Mouse (Mus musculus): ENCODE data around the gene Atp13a4. TPM values are rescaled to one million over a fixed set of nuclear protein-coding genes. Genes with fewer than 3 reads are reported as not detected.
A peak's percentile ranks its signal among the peaks of the same experiment; 100 is the strongest.

Atp13a4 gene
- polyA plus RNA-seq (2015; fragmentation: Nextera tagmentation; extraction: Ambion mirVana) = 0.43 and 0.99 TPM in 2 replicates

GRCm38 (mm10) chr16:29544829-29545228 lies at the start of gene Atp13a4:
TSS of gene Atp13a4 (minus strand) at chr16:29544864.
- Histone ChIP-seq H3K4me3 (no peak within 1 kb of the TSS), H3K27me3 (no peaks in the 10 kb centered on the region), H3K36me3 (no peaks in the 10 kb centered on the region), H3K27ac (replicated peaks) (no peak within 1 kb of the TSS), H3K9me3 (no peaks in the 10 kb centered on the region), H3K9ac (no peak within 1 kb of the TSS), H3K4me1 (replicated peaks) (no peaks in the 10 kb centered on the region), H3K4me2 (no peak within 1 kb of the TSS)
- WGBS = 83% methylated on average over 11 of the region's 11 CpGs
- no peak for ATAC-seq (ENCODE audit: low read depth)

GRCm38 (mm10) chr16:29592171-29592570 lies 47.5 kb upstream of the Atp13a4 start:
- Histone ChIP-seq H3K4me2 (no peak overlapping the region), H3K4me3 (no peak overlapping the region), H3K27ac (replicated peaks) (no peak overlapping the region), H3K4me1 (replicated peaks) (no peaks in the 10 kb centered on the region), H3K9me3 (no peaks in the 10 kb centered on the region), H3K9ac (no peak overlapping the region), H3K36me3 (peaks cover 60% of the 10 kb centered on the region), H3K27me3 (no peaks in the 10 kb centered on the region)
- 87% methylated on average over 7 of the region's 7 CpGs for WGBS
- no peak for ATAC-seq (ENCODE audit: low read depth)

- Histone ChIP-seq H3K9me3 (no peaks in the 10 kb centered on the region), H3K27ac (replicated peaks) (no peak overlapping the region), H3K4me1 (replicated peaks) (peaks cover 17% of the 10 kb centered on the region), H3K4me2 (peak overlapping the region; percentile 71), H3K9ac (peak overlapping the region; percentile 87), H3K4me3 (peak overlapping the region; percentile 85), H3K27me3 (no peaks in the 10 kb centered on the region), H3K36me3 (no peaks in the 10 kb centered on the region)
- peak; percentile 48 for ATAC-seq (ENCODE audit: low read depth)
- WGBS = 10% methylated on average over 12 of the region's 12 CpGs
Measured at GRCm38 (mm10) chr16:29579787-29580176, 35.1 kb upstream of the Atp13a4 start.

- Histone ChIP-seq H3K9ac (peak within 1 kb of the TSS; percentile 87), H3K4me1 (replicated peaks) (peaks cover 17% of the 10 kb centered on the region), H3K4me2 (peak within 1 kb of the TSS; percentile 71), H3K27me3 (no peaks in the 10 kb centered on the region), H3K36me3 (no peaks in the 10 kb centered on the region), H3K27ac (replicated peaks) (no peak within 1 kb of the TSS), H3K9me3 (no peaks in the 10 kb centered on the region), H3K4me3 (peak within 1 kb of the TSS; percentile 85)
- under 1% methylated on average over 39 of the region's 39 CpGs for WGBS
- peak; percentile 98 for ATAC-seq (ENCODE audit: low read depth)
Measured at GRCm38 (mm10) chr16:29579167-29579786, 34.6 kb upstream of the Atp13a4 start, which contains the start of gene Opa1. TSS of gene Opa1 (plus strand) at chr16:29579334.

- Histone ChIP-seq H3K9ac (no peak overlapping the region), H3K4me3 (no peak overlapping the region), H3K27me3 (no peaks in the 10 kb centered on the region), H3K4me2 (no peak overlapping the region), H3K27ac (replicated peaks) (no peak overlapping the region), H3K9me3 (no peaks in the 10 kb centered on the region), H3K4me1 (replicated peaks) (peaks cover 8% of the 10 kb centered on the region), H3K36me3 (no peaks in the 10 kb centered on the region)
- WGBS = 14% methylated on average over 5 of the region's 5 CpGs
- ATAC-seq (ENCODE audit: low read depth) = no peak
Measured at GRCm38 (mm10) chr16:29575620-29576019, 31.0 kb upstream of the Atp13a4 start.

- 76% methylated on average over 4 of the region's 4 CpGs for WGBS
- ATAC-seq (ENCODE audit: low read depth) = no peak
- H3K9ac ChIP-seq = no peak overlapping the region
Measured at GRCm38 (mm10) chr16:29574013-29574412, 29.3 kb upstream of the Atp13a4 start.

GRCm38 (mm10) chr16:29560869-29561268 lies 16.2 kb upstream of the Atp13a4 start:
- H3K4me1 ChIP-seq (replicated peaks) = 0 out of 2 replicates have a peak, but pooled peaks cover 7% of the 10 kb centered on the region
- 9% methylated on average over 7 of the region's 7 CpGs for WGBS
- H3K4me3 ChIP-seq = no peak overlapping the region
- H3K36me3 ChIP-seq = no peaks in the 10 kb centered on the region
- no peak overlapping the region for H3K9ac ChIP-seq
- peak overlapping the region; percentile 36 for H3K4me2 ChIP-seq
- H3K9me3 ChIP-seq = no peaks in the 10 kb centered on the region
- H3K27me3 ChIP-seq = peaks cover 7% of the 10 kb centered on the region; the same call in 1 of the 2 replicates
- ATAC-seq (ENCODE audit: low read depth) = 0 out of 2 replicates have a peak, but pooled peaks have one; percentile 15
- no peak overlapping the region for H3K27ac ChIP-seq (replicated peaks)

More at GRCm38 (mm10) chr16:29574013-29574412, 29.3 kb upstream of the Atp13a4 start:
- Histone ChIP-seq H3K36me3 (no peaks in the 10 kb centered on the region), H3K4me1 (replicated peaks) (no peaks in the 10 kb centered on the region), H3K9me3 (no peaks in the 10 kb centered on the region), H3K4me3 (no peak overlapping the region), H3K4me2 (no peak overlapping the region), H3K27ac (replicated peaks) (no peak overlapping the region), H3K27me3 (no peaks in the 10 kb centered on the region)

GRCm38 (mm10) chr16:29560454-29560853 lies 15.8 kb upstream of the Atp13a4 start:
- Histone ChIP-seq H3K4me1 (replicated peaks) (0 out of 2 replicates have a peak, but pooled peaks cover 7% of the 10 kb centered on the region), H3K36me3 (no peaks in the 10 kb centered on the region), H3K27me3 (peaks cover 7% of the 10 kb centered on the region; the same call in 1 of the 2 replicates), H3K4me3 (no peak overlapping the region), H3K9ac (no peak overlapping the region), H3K27ac (replicated peaks) (no peak overlapping the region), H3K9me3 (no peaks in the 10 kb centered on the region), H3K4me2 (peak overlapping the region; percentile 36)
- ATAC-seq (ENCODE audit: low read depth) = peak; percentile 32; the same call in 1 of the 2 replicates
- 56% methylated on average over 10 of the region's 10 CpGs for WGBS

- no peak overlapping the region for H3K4me3 ChIP-seq
- peaks cover 7% of the 10 kb centered on the region; the same call in 1 of the 2 replicates for H3K27me3 ChIP-seq
- H3K36me3 ChIP-seq = no peaks in the 10 kb centered on the region
- no peaks in the 10 kb centered on the region for H3K9me3 ChIP-seq
- no peak overlapping the region for H3K9ac ChIP-seq
- ATAC-seq (ENCODE audit: low read depth) = no peak
- 0 out of 2 replicates have a peak, but pooled peaks cover 7% of the 10 kb centered on the region for H3K4me1 ChIP-seq (replicated peaks)
- H3K27ac ChIP-seq (replicated peaks) = no peak overlapping the region
- WGBS = 85% methylated on average over 5 of the region's 5 CpGs
- no peak overlapping the region for H3K4me2 ChIP-seq
Measured at GRCm38 (mm10) chr16:29559667-29560066, 15.0 kb upstream of the Atp13a4 start.

GRCm38 (mm10) chr16:29541261-29541683 lies 3.4 kb downstream of the Atp13a4 start:
- no peak overlapping the region for H3K27ac ChIP-seq (replicated peaks)
- H3K4me2 ChIP-seq = no peak overlapping the region
- no peak overlapping the region for H3K9ac ChIP-seq
- H3K36me3 ChIP-seq = no peaks in the 10 kb centered on the region
- H3K4me1 ChIP-seq (replicated peaks) = no peaks in the 10 kb centered on the region
- no peak overlapping the region for H3K4me3 ChIP-seq
- no peak for ATAC-seq (ENCODE audit: low read depth)
- 85% methylated on average over 11 of the region's 11 CpGs for WGBS
- H3K9me3 ChIP-seq = no peaks in the 10 kb centered on the region
- no peaks in the 10 kb centered on the region for H3K27me3 ChIP-seq

- Histone ChIP-seq H3K9me3 (no peaks in the 10 kb centered on the region), H3K27ac (replicated peaks) (no peak overlapping the region), H3K4me3 (no peak overlapping the region), H3K36me3 (no peaks in the 10 kb centered on the region), H3K4me2 (no peak overlapping the region), H3K27me3 (no peaks in the 10 kb centered on the region), H3K9ac (no peak overlapping the region), H3K4me1 (replicated peaks) (no peaks in the 10 kb centered on the region)
- ATAC-seq (ENCODE audit: low read depth) = no peak
Measured at GRCm38 (mm10) chr16:29539906-29540305, 4.8 kb downstream of the Atp13a4 start.

GRCm38 (mm10) chr16:29536411-29537204 lies 8.1 kb downstream of the Atp13a4 start:
- H3K27me3 ChIP-seq = no peaks in the 10 kb centered on the region
- 73% methylated on average over 15 of the region's 15 CpGs for WGBS
- H3K4me2 ChIP-seq = no peak overlapping the region
- no peak for ATAC-seq (ENCODE audit: low read depth)
- H3K9ac ChIP-seq = no peak overlapping the region
- no peaks in the 10 kb centered on the region for H3K36me3 ChIP-seq
- H3K4me1 ChIP-seq (replicated peaks) = no peaks in the 10 kb centered on the region
- H3K27ac ChIP-seq (replicated peaks) = no peak overlapping the region
- H3K9me3 ChIP-seq = no peaks in the 10 kb centered on the region
- H3K4me3 ChIP-seq = no peak overlapping the region

Measured in neural tube, embryonic 13.5 days (tissue).